Mouse (Mus musculus) intestine, postnatal 0 days (tissue): ENCODE measurements around the gene Phf24. TPM values are rescaled to one million over a fixed set of nuclear protein-coding genes. Genes with fewer than 3 reads are reported as not detected.

ENCODE experiments used
- ATAC-seq: fragments of 200-750 bp; cut with Nextera tagmentation; 2 replicates; pipeline ENCODE4 v1.8.0; 2017; ENCODE audit warnings: mild to moderate bottlenecking, moderate TSS enrichment, moderate library complexity
- H3K27ac ChIP-seq: fragments of 300-500 bp; sonication (generic); 2 replicates; pipeline ENCODE4 v1.5.1; 2014; ENCODE audit warnings: mild to moderate bottlenecking, low read depth, low read length, moderate library complexity
- H3K27me3 ChIP-seq: fragments of 300-500 bp; sonication (generic); replicated peaks from 2 replicates; pipeline ENCODE4 v1.6.1; 2014; ENCODE audit warnings: low read length, mixed read lengths; ENCODE audit not compliant: control insufficient read depth, insufficient read depth
- H3K36me3 ChIP-seq: fragments of 300-500 bp; sonication (generic); 2 replicates; pipeline ENCODE4 v1.6.1; 2014; ENCODE audit warnings: mild to moderate bottlenecking, moderate library complexity; ENCODE audit not compliant: control insufficient read depth, insufficient read depth
- H3K4me1 ChIP-seq: fragments of 300-500 bp; sonication (generic); replicated peaks from 2 replicates; pipeline ENCODE4 v1.6.1; 2014; ENCODE audit warnings: antibody characterized with exemption, low read length, mixed read lengths; ENCODE audit not compliant: control insufficient read depth, insufficient read depth
- H3K4me2 ChIP-seq: fragments of 300-500 bp; sonication (generic); replicated peaks from 2 replicates; pipeline ENCODE4 v1.6.1; 2014; ENCODE audit warnings: low read depth, mild to moderate bottlenecking, moderate library complexity
- H3K4me3 ChIP-seq: fragments of 300-500 bp; sonication (generic); 2 replicates; pipeline ENCODE4 v1.5.1; 2014; ENCODE audit warnings: low read depth, low read length
- H3K9ac ChIP-seq: fragments of 300-500 bp; sonication (generic); 2 replicates; pipeline ENCODE4 v1.6.1; 2014; ENCODE audit warnings: mild to moderate bottlenecking, low read depth, low read length
- H3K9me3 ChIP-seq: fragments of 300-500 bp; sonication (generic); 2 replicates; pipeline ENCODE4 v1.6.1; 2016; ENCODE audit warnings: mixed run types; ENCODE audit not compliant: control insufficient read depth
- CTCF ChIP-seq: sonication (generic); IDR thresholded peaks from 2 replicates; pipeline ENCODE4 v1.5.1; 2016; ENCODE audit warnings: low read depth, mild to moderate bottlenecking, control low read depth, antibody characterized with exemption, moderate library complexity
- whole genome bisulfite sequencing: fragments of 180-500 bp; shearing (Covaris S2); extraction: QIAGEN DNeasy Blood & Tissue Kit; methylation state at CpG from one replicate; pipeline ENCODE4 v1.1.7; 2014; 5-methylcytosine and 5-hydroxymethylcytosine counted together
- polyA plus RNA-seq: library from polyadenylated mRNA; unstranded; fragments of >200 nt; fragmentation: Nextera tagmentation; extraction: Ambion mirVana; gene quantifications from 2 replicates; pipeline ENCODE4 v1.2.1, GENCODE M21; 2015

The Phf24 gene
- polyA plus RNA-seq, 1 experiment from 2014 or later, result 1.0 TPM

DNA sequence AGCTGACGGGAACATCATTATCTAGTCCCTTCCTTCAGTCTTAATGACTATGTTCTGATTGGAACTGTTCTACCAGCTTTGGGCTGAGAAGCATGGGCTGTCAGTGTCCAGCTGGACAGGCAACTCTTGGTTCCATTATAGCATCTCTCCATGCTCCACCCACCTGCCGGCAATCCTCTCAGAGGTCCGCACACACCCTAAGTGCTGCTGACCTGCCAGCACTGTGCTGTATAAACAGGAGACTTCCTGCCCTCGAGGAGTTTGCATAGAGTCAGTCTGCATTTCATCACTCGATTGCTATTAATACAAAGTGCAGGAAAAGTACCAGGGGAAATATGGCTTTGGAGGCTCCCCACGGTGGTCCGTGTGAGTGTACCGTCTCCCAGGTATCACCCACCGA, 4.3 kb downstream of the Phf24 start:
- WGBS, result 43% methylated on average over 9 of the region's 9 CpGs
- Histone ChIP-seq H3K9ac (no peak overlapping the region), H3K27ac (no peak overlapping the region), H3K9me3 (no peaks in the 10 kb centered on the region), H3K4me3 (no peak overlapping the region), H3K27me3 (peaks cover 31% of the 10 kb centered on the region), H3K4me2 (no peak overlapping the region), H3K4me1 (0 out of 2 replicates have a peak, but pooled peaks cover 4% of the 10 kb centered on the region), H3K36me3 (no peaks in the 10 kb centered on the region)
- TF ChIP-seq CTCF, result no peak
- no peak for ATAC-seq

GRCm38 (mm10) chr4:42921536-42921935, 5.1 kb downstream of the Phf24 start:
- H3K36me3 ChIP-seq, result no peaks in the 10 kb centered on the region
- H3K4me2 ChIP-seq, result no peak overlapping the region
- peaks cover 23% of the 10 kb centered on the region for H3K27me3 ChIP-seq
- H3K27ac ChIP-seq, result no peak overlapping the region
- 79% methylated on average over 2 of the region's 2 CpGs for WGBS
- no peaks in the 10 kb centered on the region for H3K9me3 ChIP-seq
- no peak overlapping the region for H3K4me3 ChIP-seq
- no peak for TF ChIP-seq CTCF
- 0 out of 2 replicates have a peak, but pooled peaks cover 4% of the 10 kb centered on the region for H3K4me1 ChIP-seq
- no peak overlapping the region for H3K9ac ChIP-seq
- no peak for ATAC-seq

GRCm38 (mm10) chr4:42922056-42922455, 5.6 kb downstream of the Phf24 start:
- Histone ChIP-seq H3K4me3 (no peak overlapping the region), H3K27ac (no peak overlapping the region), H3K27me3 (peaks cover 19% of the 10 kb centered on the region; the same call in 1 of the 2 replicates), H3K9me3 (no peaks in the 10 kb centered on the region), H3K4me2 (no peak overlapping the region), H3K36me3 (no peaks in the 10 kb centered on the region), H3K9ac (no peak overlapping the region), H3K4me1 (0 out of 2 replicates have a peak, but pooled peaks cover 4% of the 10 kb centered on the region)
- WGBS, result 57% methylated on average over 6 of the region's 6 CpGs
- no peak for TF ChIP-seq CTCF
- ATAC-seq, result no peak

GRCm38 (mm10) chr4:42922461-42922860, 6.0 kb downstream of the Phf24 start:
- Histone ChIP-seq H3K27me3 (peaks cover 15% of the 10 kb centered on the region; the same call in 1 of the 2 replicates), H3K36me3 (no peaks in the 10 kb centered on the region), H3K9ac (no peak overlapping the region), H3K9me3 (no peaks in the 10 kb centered on the region), H3K4me2 (no peak overlapping the region), H3K4me1 (0 out of 2 replicates have a peak, but pooled peaks cover 1% of the 10 kb centered on the region), H3K4me3 (no peak overlapping the region), H3K27ac (no peak overlapping the region)
- ATAC-seq, result no peak
- 78% methylated on average over 8 of the region's 8 CpGs for WGBS
- no peak for TF ChIP-seq CTCF

DNA sequence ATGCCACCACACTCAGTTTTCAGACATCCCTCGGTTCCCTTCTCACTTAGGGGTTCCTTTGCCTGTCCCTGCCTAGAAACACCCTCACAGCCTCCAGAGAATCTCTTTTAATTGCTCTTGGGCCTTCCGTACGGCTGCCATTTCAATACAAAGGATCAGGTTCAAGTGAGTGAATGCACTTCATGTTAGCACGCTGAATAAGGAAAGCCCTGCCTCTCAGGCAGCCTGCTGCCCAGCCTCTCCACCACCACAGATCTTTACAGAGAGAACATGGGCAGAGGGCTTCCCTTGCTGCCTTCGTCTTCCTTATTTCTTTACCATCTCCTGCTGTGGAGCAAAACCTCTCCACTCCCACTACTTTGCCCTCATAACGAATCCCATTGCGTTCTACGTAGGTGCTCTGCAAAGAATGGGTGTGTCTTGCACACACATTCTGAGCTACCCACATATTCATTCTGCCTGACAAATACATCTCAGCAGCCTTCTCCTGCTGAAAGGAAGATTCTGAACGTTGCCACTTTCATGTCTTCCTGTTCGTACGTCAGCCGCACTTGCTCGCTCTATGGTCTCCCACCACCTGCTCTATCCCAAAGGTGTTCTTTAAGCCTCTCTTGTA, 7.7 kb downstream of the Phf24 start:
- Histone ChIP-seq H3K4me3 (no peak overlapping the region), H3K27ac (no peak overlapping the region), H3K4me1 (no peaks in the 10 kb centered on the region), H3K36me3 (no peaks in the 10 kb centered on the region), H3K9me3 (no peaks in the 10 kb centered on the region), H3K27me3 (no peaks in the 10 kb centered on the region; the same call in 1 of the 2 replicates), H3K9ac (no peak overlapping the region), H3K4me2 (no peak overlapping the region)
- no peak for ATAC-seq
- 77% methylated on average over 13 of the region's 13 CpGs for WGBS
- no peak for TF ChIP-seq CTCF

DNA sequence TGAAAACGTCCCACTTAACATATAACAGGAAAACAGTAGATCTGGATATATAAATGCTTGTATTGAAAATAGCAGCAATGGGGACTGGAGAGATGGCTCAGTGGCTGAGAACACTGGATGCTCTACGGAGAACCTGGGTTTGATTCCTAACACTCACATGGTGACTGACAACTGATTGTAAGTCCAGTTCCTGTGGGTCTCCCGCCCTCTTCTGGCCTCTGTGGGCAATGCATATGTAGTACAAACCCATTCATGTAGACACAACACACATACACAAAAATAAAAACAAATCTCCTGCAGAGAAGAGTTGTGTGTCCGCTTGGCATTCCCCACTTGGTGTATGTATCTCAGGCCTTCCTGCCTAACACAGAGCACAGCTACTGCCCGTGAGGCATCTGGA, 11.7 kb downstream of the Phf24 start:
- Histone ChIP-seq H3K4me1 (no peaks in the 10 kb centered on the region), H3K9me3 (no peaks in the 10 kb centered on the region), H3K27ac (no peak overlapping the region), H3K27me3 (no peaks in the 10 kb centered on the region), H3K4me3 (no peak overlapping the region), H3K4me2 (no peak overlapping the region), H3K9ac (no peak overlapping the region), H3K36me3 (no peaks in the 10 kb centered on the region)
- ATAC-seq, result no peak
- 80% methylated on average over 5 of the region's 5 CpGs for WGBS
- peak; percentile 39 for TF ChIP-seq CTCF
